Mouse (Mus musculus): ENCODE data around the gene Ssmem1.

DNA sequence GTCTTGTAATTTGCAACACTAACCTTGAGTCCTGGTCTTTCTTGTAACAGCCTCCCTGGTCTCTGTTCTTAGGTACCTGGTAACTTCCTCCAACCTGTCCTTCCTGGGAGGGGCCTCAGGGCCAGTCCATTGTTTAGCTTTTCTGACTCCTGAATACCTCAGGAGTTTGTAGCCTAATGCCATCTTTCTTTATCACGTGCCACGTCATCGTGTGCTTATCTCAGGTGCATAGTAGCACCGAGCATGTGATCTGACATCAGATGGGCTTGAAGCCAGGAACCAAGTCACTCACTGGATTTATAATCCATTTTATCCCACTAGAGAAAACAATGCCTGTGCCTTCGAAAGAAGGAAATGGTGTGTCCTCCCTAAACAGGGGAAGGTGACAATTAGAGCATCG is 53.9 kb downstream of the Ssmem1 start:
- TF ChIP-seq MAZ (IDR thresholded peaks at IDR 0.05; ENCODE audit: low read depth, low read length) (no peak), POLR2A (IDR thresholded peaks at IDR 0.05; ENCODE audit: low read depth, low read length) (no peak), MAFK (IDR thresholded peaks at IDR 0.05; ENCODE audit: insufficient replicate concordance, low read length) (no peak), CTCF (conservative IDR thresholded peaks at IDR 0.05 in 1 of 2, IDR thresholded peaks at IDR 0.05 in 1 of 2; ENCODE audit: low read depth in 2 of 2, low read length in 2 of 2) (no peak), ZNF384 (IDR thresholded peaks at IDR 0.05; ENCODE audit: low read depth, low read length) (no peak), POLR2AphosphoS2 (IDR thresholded peaks at IDR 0.05; ENCODE audit: low read depth, low read length) (no peak), JUN (IDR thresholded peaks at IDR 0.05; ENCODE audit: insufficient read depth, low read depth, low read length) (no peak), ZMIZ1 (IDR thresholded peaks at IDR 0.05; ENCODE audit: low read depth, low read length) (no peak)

Measured in CH12.LX (cell line).